Comparison of ENCODE assay signal across 8 mouse cellular contexts in the genomic region with DNA sequence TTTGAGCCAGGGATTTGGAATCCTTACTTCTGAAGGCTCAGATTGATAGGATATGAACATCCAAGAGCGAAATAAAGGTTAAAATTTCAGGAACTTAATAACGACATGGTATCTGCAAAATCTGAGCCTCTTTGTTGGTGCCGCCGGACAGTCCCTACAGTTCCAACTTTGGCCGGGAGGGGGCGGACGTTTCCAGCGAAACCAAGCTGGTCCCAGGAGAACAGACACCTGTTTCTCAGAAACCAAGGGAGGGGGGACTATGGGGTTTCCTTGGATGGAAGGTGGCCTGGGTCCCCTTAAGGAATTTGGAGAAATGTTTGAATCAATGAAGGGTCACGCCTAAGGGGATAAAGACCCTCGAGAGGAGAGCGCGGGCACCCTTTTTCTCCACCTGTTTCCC. TPM values are rescaled to one million over a fixed set of nuclear protein-coding genes. Genes with fewer than 3 reads are reported as not detected.
DNase-seq lines count a peak whose midpoint lies in the region; ATAC-seq and TF ChIP-seq lines count a peak whose summit lies in the region.

No protein-coding gene starts in this region.

- no peaks in the 10 kb centered on the region for H3K36me3 ChIP-seq in midbrain, embryonic 11.5 days (ENCODE audit: control insufficient read depth, insufficient read depth, low read length)
- H3K36me3 ChIP-seq in midbrain, embryonic 13.5 days: no peaks in the 10 kb centered on the region
- no peaks in the 10 kb centered on the region for H3K36me3 ChIP-seq in forebrain, embryonic 14.5 days (ENCODE audit: control insufficient read depth, insufficient read depth, low read length)
- H3K36me3 ChIP-seq in liver, embryonic 14.5 days (replicated peaks; ENCODE audit: control insufficient read depth, insufficient read depth, low read depth): no peaks in the 10 kb centered on the region

- ATAC-seq in midbrain, embryonic 11.5 days (ENCODE audit: low FRiP score): 0 out of 2 replicates have a peak, but pooled peaks have one; percentile 24
- no peak for ATAC-seq in midbrain, embryonic 13.5 days
- ATAC-seq in forebrain, embryonic 14.5 days: 0 out of 2 replicates have a peak, but pooled peaks have one; percentile 32
- no peak for ATAC-seq in liver, embryonic 14.5 days (ENCODE audit: insufficient read depth)

- H3K27me3 ChIP-seq in midbrain, embryonic 11.5 days (ENCODE audit: control insufficient read depth, insufficient read depth, low read length): peaks cover 4% of the 10 kb centered on the region; the same call in 1 of the 2 replicates
- peaks cover 8% of the 10 kb centered on the region for H3K27me3 ChIP-seq in midbrain, embryonic 13.5 days
- no peaks in the 10 kb centered on the region for H3K27me3 ChIP-seq in forebrain, embryonic 14.5 days (replicated peaks; ENCODE audit: control insufficient read depth, insufficient read depth, low read length)
- H3K27me3 ChIP-seq in liver, embryonic 14.5 days (ENCODE audit: control insufficient read depth, insufficient read depth, low read length): no peaks in the 10 kb centered on the region

- DNase-seq in midbrain, embryonic 11.5 days (ENCODE audit: low spot score, missing footprints): peak; percentile 98
- DNase-seq in brain, adult 2 months (ENCODE audit: low read depth, low spot score): peak; percentile 75
- peak; percentile 76 for DNase-seq in forebrain, embryonic 14.5 days (ENCODE audit: low spot score)
- DNase-seq in kidney, postnatal 10 days: peak; percentile 89
- DNase-seq in liver, embryonic 14.5 days (ENCODE audit: low read depth in 3 of 3, low spot score in 3 of 3): no peak
- peak; percentile 75 to 87 for DNase-seq in right cerebral cortex, postnatal 10 days (ENCODE audit: low spot score in 2 of 2)
- peak; percentile 83 for DNase-seq in urinary bladder, postnatal 14 days (ENCODE audit: low spot score)

- no peak overlapping the region for H3K4me2 ChIP-seq in midbrain, embryonic 11.5 days
- H3K4me2 ChIP-seq in midbrain, embryonic 13.5 days (replicated peaks): no peak overlapping the region
- H3K4me2 ChIP-seq in forebrain, embryonic 14.5 days (ENCODE audit: low read length): no peak overlapping the region
- H3K4me2 ChIP-seq in liver, embryonic 14.5 days (ENCODE audit: low read depth): no peak overlapping the region

- H3K27ac ChIP-seq in midbrain, embryonic 11.5 days (ENCODE audit: low read depth, low read length): no peak overlapping the region
- no peak overlapping the region for H3K27ac ChIP-seq in midbrain, embryonic 13.5 days
- H3K27ac ChIP-seq in forebrain, embryonic 14.5 days (ENCODE audit: low read depth, low read length): no peak overlapping the region
- no peak overlapping the region for H3K27ac ChIP-seq in liver, embryonic 14.5 days

- 7% methylated on average over 12 of the region's 12 CpGs for WGBS in midbrain, embryonic 11.5 days
- 7% methylated on average over 12 of the region's 12 CpGs for WGBS in midbrain, embryonic 13.5 days
- 8% methylated on average over 12 of the region's 12 CpGs for WGBS in forebrain, embryonic 14.5 days
- 19% methylated on average over 12 of the region's 12 CpGs for WGBS in liver, embryonic 14.5 days (ENCODE audit: insufficient replicate concordance)

- H3K4me1 ChIP-seq in midbrain, embryonic 11.5 days (ENCODE audit: control insufficient read depth, insufficient read depth, low read length): peaks cover 5% of the 10 kb centered on the region; the same call in 1 of the 2 replicates
- H3K4me1 ChIP-seq in midbrain, embryonic 13.5 days (replicated peaks): peaks cover 10% of the 10 kb centered on the region
- H3K4me1 ChIP-seq in forebrain, embryonic 14.5 days (ENCODE audit: control insufficient read depth, insufficient read depth, low read length): no peaks in the 10 kb centered on the region
- H3K4me1 ChIP-seq in liver, embryonic 14.5 days (replicated peaks; ENCODE audit: control insufficient read depth in 2 of 2, insufficient read depth in 2 of 2, low read length in 1 of 2): peaks cover 0 to 4% of the 10 kb centered on the region in 2 experiments; a peak in 2 of 4 replicates

- peak; percentile 91 for TF ChIP-seq CTCF in liver, embryonic 14.5 days (IDR thresholded peaks at IDR 0.05; ENCODE audit: low read depth)

- no peak overlapping the region for H3K4me3 ChIP-seq in midbrain, embryonic 11.5 days (ENCODE audit: low read depth, low read length)
- H3K4me3 ChIP-seq in midbrain, embryonic 13.5 days (replicated peaks): no peak overlapping the region
- no peak overlapping the region for H3K4me3 ChIP-seq in forebrain, embryonic 14.5 days (ENCODE audit: low read depth, low read length)
- no peak overlapping the region for H3K4me3 ChIP-seq in liver, embryonic 14.5 days (ENCODE audit: insufficient read depth in 1 of 2, low read depth in 2 of 2, low read length in 2 of 2)

- H3K9ac ChIP-seq in midbrain, embryonic 11.5 days (ENCODE audit: low read length): no peak overlapping the region
- no peak overlapping the region for H3K9ac ChIP-seq in midbrain, embryonic 13.5 days (replicated peaks)
- no peak overlapping the region for H3K9ac ChIP-seq in forebrain, embryonic 14.5 days (ENCODE audit: low read length)
- no peak overlapping the region for H3K9ac ChIP-seq in liver, embryonic 14.5 days (replicated peaks)

- no peaks in the 10 kb centered on the region for H3K9me3 ChIP-seq in midbrain, embryonic 11.5 days (ENCODE audit: control insufficient read depth, low read length)
- no peaks in the 10 kb centered on the region for H3K9me3 ChIP-seq in midbrain, embryonic 13.5 days
- H3K9me3 ChIP-seq in forebrain, embryonic 14.5 days (replicated peaks; ENCODE audit: control insufficient read depth, low read length): no peaks in the 10 kb centered on the region
- no peaks in the 10 kb centered on the region for H3K9me3 ChIP-seq in liver, embryonic 14.5 days (ENCODE audit: control insufficient read depth, low read length)

- TF ChIP-seq EP300 in liver, embryonic 14.5 days (IDR thresholded peaks at IDR 0.05; ENCODE audit: low read depth): no peak

RNA-seq across cellular contexts. Expression of a gene that starts 5.3 kb away (rescaled TPM):
- 4.5 and 5.0 TPM in 2 replicates for polyA plus RNA-seq in midbrain, embryonic 11.5 days (2014; fragmentation: Nextera tagmentation; extraction: Ambion mirVana)
- 9.1 and 11.8 TPM in 2 replicates for polyA plus RNA-seq in midbrain, embryonic 13.5 days (2015; fragmentation: Nextera tagmentation; extraction: Ambion mirVana)
- 8.7 and 9.8 TPM in 2 replicates for polyA plus RNA-seq in forebrain, embryonic 14.5 days (2014; fragmentation: Nextera tagmentation; extraction: Ambion mirVana)
- polyA plus RNA-seq in liver, embryonic 14.5 days (2012; rRNA removed): 0.41 and 0.58 TPM in 2 replicates
- 0.15 TPM in 1 of 2 replicates, not detected in the other for polyA plus RNA-seq in liver, embryonic 14.5 days (2014; fragmentation: Nextera tagmentation; extraction: Ambion mirVana)

RNA-seq across cellular contexts. Expression of a gene that starts 9.2 kb away (rescaled TPM):
- polyA plus RNA-seq in midbrain, embryonic 11.5 days (2014; fragmentation: Nextera tagmentation; extraction: Ambion mirVana): 6.3 and 7.5 TPM in 2 replicates
- polyA plus RNA-seq in midbrain, embryonic 13.5 days (2015; fragmentation: Nextera tagmentation; extraction: Ambion mirVana): 3.0 and 4.7 TPM in 2 replicates
- polyA plus RNA-seq in forebrain, embryonic 14.5 days (2014; fragmentation: Nextera tagmentation; extraction: Ambion mirVana): 3.3 and 4.9 TPM in 2 replicates
- 13.1 and 22.2 TPM in 2 replicates for polyA plus RNA-seq in liver, embryonic 14.5 days (2012; rRNA removed)
- 31.4 and 39.3 TPM in 2 replicates for polyA plus RNA-seq in liver, embryonic 14.5 days (2014; fragmentation: Nextera tagmentation; extraction: Ambion mirVana)

RNA-seq across cellular contexts. Expression of a gene that starts 53.7 kb away (rescaled TPM):
- polyA plus RNA-seq in midbrain, embryonic 11.5 days (2014; fragmentation: Nextera tagmentation; extraction: Ambion mirVana): 72.8 and 83.8 TPM in 2 replicates
- 97.9 and 99.2 TPM in 2 replicates for polyA plus RNA-seq in midbrain, embryonic 13.5 days (2015; fragmentation: Nextera tagmentation; extraction: Ambion mirVana)
- 59.3 and 73.1 TPM in 2 replicates for polyA plus RNA-seq in forebrain, embryonic 14.5 days (2014; fragmentation: Nextera tagmentation; extraction: Ambion mirVana)
- 25.2 and 40.4 TPM in 2 replicates for polyA plus RNA-seq in liver, embryonic 14.5 days (2012; rRNA removed)
- polyA plus RNA-seq in liver, embryonic 14.5 days (2014; fragmentation: Nextera tagmentation; extraction: Ambion mirVana): 15.0 and 18.3 TPM in 2 replicates

RNA-seq across cellular contexts. Expression of a gene that starts 53.9 kb away (rescaled TPM):
- 44.4 and 50.5 TPM in 2 replicates for polyA plus RNA-seq in midbrain, embryonic 11.5 days (2014; fragmentation: Nextera tagmentation; extraction: Ambion mirVana)
- polyA plus RNA-seq in midbrain, embryonic 13.5 days (2015; fragmentation: Nextera tagmentation; extraction: Ambion mirVana): 43.4 and 49.5 TPM in 2 replicates
- 42.3 and 52.9 TPM in 2 replicates for polyA plus RNA-seq in forebrain, embryonic 14.5 days (2014; fragmentation: Nextera tagmentation; extraction: Ambion mirVana)
- polyA plus RNA-seq in liver, embryonic 14.5 days (2012; rRNA removed): 21.0 and 22.2 TPM in 2 replicates
- polyA plus RNA-seq in liver, embryonic 14.5 days (2014; fragmentation: Nextera tagmentation; extraction: Ambion mirVana): 25.7 and 27.2 TPM in 2 replicates

Comparison
In these comparisons a context has a peak if more than half of its experiments do, and no peak if none do; other contexts are left out.
1. ATAC-seq: peak in midbrain, embryonic 11.5 days (single experiment) and forebrain, embryonic 14.5 days (single experiment); none in midbrain, embryonic 13.5 days (single experiment) and liver, embryonic 14.5 days (single experiment).
2. DNase-seq: peak in midbrain, embryonic 11.5 days (single experiment), brain, adult 2 months (single experiment), forebrain, embryonic 14.5 days (single experiment), kidney, postnatal 10 days (single experiment), right cerebral cortex, postnatal 10 days (2 of 2) and urinary bladder, postnatal 14 days (single experiment); none in liver, embryonic 14.5 days (0 of 3).